Mouse (Mus musculus) CD4-positive, CD25-positive, alpha-beta regulatory T cell, adult 4 months (primary cell): Measurements from ENCODE around the gene Pvalb. TPM values are rescaled to one million over a fixed set of nuclear protein-coding genes. Genes with fewer than 3 reads are reported as not detected.

Source experiments
- ATAC-seq: one replicate; pipeline ENCODE4 v1.8.0; 2017
- polyA plus RNA-seq, 2 experiments: library from polyadenylated mRNA; unstranded; fragments of 100-300 nt; shearing (Covaris generic); gene quantifications; one replicate each; pipeline ENCODE4 v1.2.1; 2017

The Pvalb gene
- polyA plus RNA-seq, 2 experiments from 2014 or later: not detected

- ATAC-seq: no peak
These were observed 47.9 kb downstream of the Pvalb start for GRCm38 (mm10) chr15:78158335-78158734.

GRCm38 (mm10) chr15:78157824-78158223, 48.4 kb downstream of the Pvalb start:
- ATAC-seq: no peak

- no peak for ATAC-seq
These were observed 48.9 kb downstream of the Pvalb start for GRCm38 (mm10) chr15:78157330-78157729.

GRCm38 (mm10) chr15:78155421-78155820, 50.8 kb downstream of the Pvalb start:
- no peak for ATAC-seq

GRCm38 (mm10) chr15:78153045-78153775, 53.0 kb downstream of the Pvalb start:
- ATAC-seq: no peak

- no peak for ATAC-seq
These were observed 57.6 kb downstream of the Pvalb start for GRCm38 (mm10) chr15:78148565-78148964.

Other genes starting within 250 kb of the Pvalb start
- gene Foxred2, start 249.7 kb downstream of the Pvalb start, polyA plus RNA-seq: 1 to 10 TPM; 2.8 to 4.2 TPM
- 100 to 1,000 TPM; 161 to 213 TPM for gene Eif3d, start 235.6 kb downstream of the Pvalb start, polyA plus RNA-seq
- gene Cacng2, start 86.4 kb downstream of the Pvalb start, polyA plus RNA-seq: not detected
- 10 to 100 TPM; 56.6 to 59.4 TPM for gene Ift27, start 32.3 kb downstream of the Pvalb start, polyA plus RNA-seq
- gene Ncf4, start 38.4 kb upstream of the Pvalb start, polyA plus RNA-seq: 100 to 1,000 TPM; 175 to 188 TPM
- under 1 TPM in 1 of 2 experiments, not detected in 1; 0.12 TPM for gene Csf2rb2, start 99.3 kb upstream of the Pvalb start, polyA plus RNA-seq
- under 1 TPM; 0.08 to 0.63 TPM for gene Csf2rb, start 119.4 kb upstream of the Pvalb start, polyA plus RNA-seq
- gene Tex33, start 189.5 kb upstream of the Pvalb start, polyA plus RNA-seq: not detected
- 1 to 10 TPM; 1.6 to 2.8 TPM for gene Tst, start 199.5 kb upstream of the Pvalb start, polyA plus RNA-seq
- 1 to 10 TPM; 1.2 to 5.7 TPM for gene Mpst, start 200.0 kb upstream of the Pvalb start, polyA plus RNA-seq
- gene Kctd17, start 222.2 kb upstream of the Pvalb start, polyA plus RNA-seq: 1 to 10 TPM; 5.1 to 5.5 TPM